Mouse (Mus musculus) kidney, adult 11 months (tissue): ENCODE data around the gene Ppig.
"Not testable (repeated sequence)": the region's sequence is repeated elsewhere in the genome, so short reads cannot be mapped to it uniquely, and the experiment has no call there.

Experiments used
- DNase-seq: peaks from one replicate; pipeline ENCODE4 v3.0.0; 2022

Ppig gene

GRCm38 (mm10) chr2:69722273-69722649, at the start of gene Ppig:
Ppig (plus strand) TSS chr2:69722545.
- no peak for DNase-seq

DNA sequence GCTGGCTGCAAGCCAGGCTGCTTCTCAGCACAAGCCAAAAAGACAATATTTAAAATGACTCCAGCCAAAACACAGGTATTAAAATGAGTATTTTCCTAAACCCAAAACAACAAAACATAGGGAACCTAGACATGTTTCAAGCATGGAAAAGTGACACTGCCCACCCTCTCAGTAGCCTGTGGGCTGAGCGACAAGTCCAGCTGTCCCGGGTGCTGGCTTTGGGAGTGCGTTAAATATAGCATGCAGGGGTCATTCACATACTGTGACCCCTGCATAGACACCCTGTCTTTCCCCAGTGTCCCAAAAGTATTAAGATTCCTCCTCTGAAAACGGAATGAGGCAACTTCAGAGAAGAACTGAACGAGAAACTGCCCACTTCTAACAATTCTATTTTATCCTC, 48.6 kb upstream of the Ppig start:
- no peak for DNase-seq

GRCm38 (mm10) chr2:69675266-69675665, 47.1 kb upstream of the Ppig start:
- no peak for DNase-seq

DNA sequence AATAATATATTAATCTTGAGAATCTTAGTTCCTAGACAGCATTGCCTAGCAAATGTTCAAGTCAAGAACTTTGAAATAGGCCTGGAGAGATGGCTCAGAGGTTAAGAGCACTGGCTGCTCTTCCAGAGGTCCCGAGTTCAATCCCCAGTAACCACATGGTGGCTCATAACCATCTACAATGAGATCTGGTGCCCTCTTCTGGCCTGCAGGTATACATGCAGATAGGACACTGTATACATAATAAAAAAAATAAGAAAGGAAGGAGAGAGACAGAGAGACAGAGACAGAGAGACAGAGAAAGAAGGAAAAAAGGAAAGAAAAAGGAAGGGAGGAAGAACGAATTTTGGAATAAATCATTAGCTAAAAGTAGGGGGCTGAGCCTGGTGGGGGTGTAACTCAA, 45.6 kb upstream of the Ppig start:
- no peak for DNase-seq

- DNase-seq, result not testable (repeated sequence)
Measured at GRCm38 (mm10) chr2:69677215-69677614, 45.1 kb upstream of the Ppig start.

GRCm38 (mm10) chr2:69679990-69680389, 42.4 kb upstream of the Ppig start:
- no peak for DNase-seq

DNA sequence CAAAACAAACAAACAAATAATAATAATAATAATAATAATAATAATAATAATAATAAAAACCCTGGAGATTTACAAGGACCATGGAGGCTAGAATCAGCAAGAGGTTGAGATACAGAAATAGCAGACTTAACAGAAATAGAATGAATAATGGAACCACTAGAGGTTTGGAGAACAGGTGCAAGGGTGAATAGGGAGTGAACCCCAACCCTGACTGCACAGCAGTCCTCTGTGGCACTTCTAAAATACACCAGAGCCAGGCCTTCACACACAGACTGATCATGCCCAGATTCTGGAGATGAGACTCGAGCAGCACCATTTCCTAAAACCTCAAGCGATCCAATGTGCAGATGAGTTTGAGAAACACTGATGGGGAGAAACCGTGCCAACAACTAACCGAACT, 40.4 kb upstream of the Ppig start:
- DNase-seq, result no peak

GRCm38 (mm10) chr2:69683036-69683805, 39.1 kb upstream of the Ppig start:
- DNase-seq, result no peak

DNA sequence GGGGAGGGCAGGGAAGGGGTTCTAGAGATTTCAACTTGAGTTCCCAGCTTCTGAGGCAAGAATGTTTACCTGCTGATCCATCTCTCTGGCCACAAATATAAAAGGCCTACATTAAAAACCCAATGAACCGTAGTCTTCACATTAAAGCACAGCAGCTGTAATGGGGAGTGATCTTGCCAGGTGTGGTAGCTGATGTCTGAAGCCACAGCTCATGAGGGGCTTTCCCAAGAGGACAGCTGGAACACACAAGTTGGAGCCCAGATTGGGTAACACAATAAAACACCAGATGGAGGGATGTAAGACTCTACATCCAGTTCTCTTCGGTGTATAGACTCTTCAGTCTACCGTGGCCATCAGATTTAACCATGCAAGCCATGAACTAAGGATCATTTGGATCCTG, 37.9 kb upstream of the Ppig start:
- DNase-seq, result no peak

GRCm38 (mm10) chr2:69690214-69690613, 32.1 kb upstream of the Ppig start:
- DNase-seq, result no peak

GRCm38 (mm10) chr2:69690843-69691242, 31.5 kb upstream of the Ppig start:
- no peak for DNase-seq

GRCm38 (mm10) chr2:69693501-69693900, 28.8 kb upstream of the Ppig start:
- DNase-seq, result no peak

GRCm38 (mm10) chr2:69700446-69700845, 21.9 kb upstream of the Ppig start:
- DNase-seq, result no peak

GRCm38 (mm10) chr2:69712171-69712570, 10.2 kb upstream of the Ppig start:
- DNase-seq, result peak; percentile 20

GRCm38 (mm10) chr2:69712981-69713625, 9.2 kb upstream of the Ppig start, which contains the start of gene Fastkd1:
Fastkd1 (minus strand) TSS chr2:69713516.
- peak; percentile 92 for DNase-seq

DNA sequence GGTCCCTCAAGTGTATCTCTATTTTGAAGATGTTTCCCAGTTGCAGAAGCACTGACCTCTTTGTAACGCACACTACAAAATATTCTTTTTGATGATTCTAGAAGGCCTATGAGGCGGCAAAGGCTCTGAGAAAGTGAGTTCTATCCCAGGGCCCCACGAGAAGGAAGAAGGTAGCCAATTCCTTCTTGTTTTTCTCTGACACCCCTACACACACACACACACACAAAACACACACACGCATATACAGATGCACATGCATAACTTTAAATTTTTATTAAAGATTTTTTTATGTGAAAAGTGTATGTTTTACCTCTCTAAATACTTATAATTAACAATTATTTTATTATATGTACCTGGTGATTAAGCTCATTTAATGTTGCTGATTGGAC, 8.7 kb upstream of the Ppig start:
- no peak for DNase-seq

GRCm38 (mm10) chr2:69714126-69714525, 8.2 kb upstream of the Ppig start:
- DNase-seq, result peak; percentile 17

DNA sequence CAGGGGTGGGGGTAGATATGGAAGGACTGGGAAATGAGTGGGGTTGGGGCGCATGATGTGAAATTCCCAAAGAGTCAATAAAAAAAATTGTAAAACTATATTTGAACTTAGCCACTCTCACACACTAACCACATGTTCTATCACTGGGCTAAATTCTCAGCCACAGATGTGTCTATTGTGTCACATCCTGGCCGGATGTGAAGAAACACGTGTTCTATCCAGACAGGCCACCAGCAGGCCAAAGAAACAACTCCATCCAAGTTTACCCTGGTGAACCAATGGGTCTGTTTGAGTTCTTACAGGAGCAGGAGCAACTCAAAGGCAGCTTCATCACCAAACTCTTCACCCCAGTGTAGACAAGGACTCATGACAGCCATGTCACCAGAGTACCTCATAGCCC, 5.9 kb upstream of the Ppig start:
- no peak for DNase-seq

- DNase-seq, result no peak
Measured at GRCm38 (mm10) chr2:69719121-69719520, 3.2 kb upstream of the Ppig start.

DNA sequence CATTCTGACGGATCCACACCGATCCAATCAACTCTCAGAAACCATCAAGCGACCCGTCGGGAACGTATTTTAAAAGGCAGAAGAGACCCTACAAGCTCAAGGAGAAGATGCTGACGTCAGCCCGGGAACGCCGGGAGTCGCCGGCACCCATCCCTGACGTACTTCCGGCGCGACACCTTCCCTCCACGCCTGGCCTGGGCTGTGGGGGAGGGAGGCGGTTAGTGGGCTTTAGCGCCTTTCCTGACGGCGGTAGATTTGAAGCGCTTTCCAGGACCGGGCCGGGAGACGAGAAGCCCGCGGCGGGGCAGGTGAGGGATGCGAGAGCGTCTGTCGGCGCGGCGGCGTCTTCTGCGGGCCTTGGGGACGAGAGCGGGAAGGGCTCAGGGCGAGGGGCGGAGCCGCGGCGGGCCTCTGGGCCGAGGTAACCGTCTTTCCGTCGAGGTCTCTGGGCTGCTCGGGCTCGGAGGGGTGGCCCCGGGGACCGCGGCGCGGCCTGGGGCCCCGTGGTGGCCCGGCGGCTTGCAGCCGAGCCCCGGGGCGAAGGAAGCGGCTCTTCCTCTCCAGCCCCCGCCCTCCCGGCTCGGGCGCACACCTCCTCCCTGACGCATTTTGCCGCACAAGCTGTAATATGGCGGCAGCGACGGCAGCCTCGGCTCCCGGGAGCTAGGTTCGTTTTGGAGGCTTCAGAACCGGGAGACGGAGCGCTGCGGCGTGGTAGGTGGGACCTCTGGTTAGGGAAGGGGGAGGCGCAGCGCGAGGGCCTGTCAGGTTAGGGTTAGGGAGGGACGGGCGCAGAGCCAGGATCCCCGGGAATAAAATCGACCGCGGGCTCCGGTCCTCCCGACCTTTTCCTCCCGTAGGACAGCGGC, 539 bp downstream of the Ppig start:
- DNase-seq, result peak; percentile 90

DNA sequence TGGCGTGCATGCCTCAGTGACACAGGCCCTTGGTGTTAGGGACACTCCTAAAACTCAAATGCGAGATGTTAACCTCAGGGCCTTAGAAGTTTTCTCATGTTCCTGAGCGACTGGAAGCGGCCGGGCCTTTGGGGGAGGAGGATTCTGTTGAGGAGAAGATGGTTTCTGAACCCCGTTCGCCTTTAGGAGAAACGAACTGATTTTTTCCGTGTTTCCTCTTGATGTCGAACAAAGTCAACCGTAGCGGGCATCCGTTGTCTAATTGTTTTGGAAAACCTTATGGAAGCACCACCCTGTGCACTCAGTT, 1.1 kb downstream of the Ppig start:
- DNase-seq, result no peak

- no peak for DNase-seq
Measured at GRCm38 (mm10) chr2:69745091-69745490, 22.7 kb downstream of the Ppig start.

- no peak for DNase-seq
Measured at GRCm38 (mm10) chr2:69760980-69761379, 38.6 kb downstream of the Ppig start.

GRCm38 (mm10) chr2:69763340-69763739, 41.0 kb downstream of the Ppig start:
- DNase-seq, result no peak
